ENCODE assay signal across 9 mouse cellular contexts in genomic region chr12:84038691-84039111, GRCm38 (mm10). TPM values are rescaled to one million over a fixed set of nuclear protein-coding genes. Genes with fewer than 3 reads are reported as not detected.
DNase-seq lines count a peak whose midpoint lies in the region; ATAC-seq and TF ChIP-seq lines count a peak whose summit lies in the region.
"Not testable (repeated sequence)": the region's sequence is repeated elsewhere in the genome, so short reads cannot be mapped to it uniquely, and the experiment has no call there.
"Had no signal": no experiment of that assay in that cellular context is flagged by ENCODE, and none has a peak within 500 bp of the region (broad histone marks: within the 10 kb centered on the region; RNA-seq: fewer than 3 reads in every experiment).

Gm49366 (plus strand) TSS chr12:84038935.

- not testable (repeated sequence) for H3K4me1 ChIP-seq in MEL (ENCODE audit: control insufficient read depth in 1 of 2, insufficient read depth in 2 of 2, low read length in 2 of 2); forebrain, postnatal 0 days (ENCODE audit: insufficient read depth); hindbrain, embryonic 10.5 days (replicated peaks); liver, embryonic 14.5 days (replicated peaks; ENCODE audit: control insufficient read depth in 2 of 2, insufficient read depth in 2 of 2, low read length in 1 of 2); midbrain, embryonic 16.5 days (ENCODE audit: control insufficient read depth, insufficient read depth, low read length); stomach, postnatal 0 days (replicated peaks; ENCODE audit: control insufficient read depth, insufficient read depth)

- WGBS in forebrain, postnatal 0 days = 5% methylated on average over 38 of the region's 39 CpGs
- 2% methylated on average over 39 of the region's 39 CpGs for WGBS in hindbrain, embryonic 10.5 days
- 4% methylated on average over 38 of the region's 39 CpGs for WGBS in liver, embryonic 14.5 days (ENCODE audit: insufficient replicate concordance)
- whole genome bisulfite sequencing in midbrain, embryonic 16.5 days = 2% methylated on average over 36 of the region's 39 CpGs
- WGBS in stomach, postnatal 0 days = 2% methylated on average over 39 of the region's 39 CpGs

- H3K79me2 ChIP-seq in MEL (ENCODE audit: control insufficient read depth, insufficient read depth, low read length, poor library complexity) = not testable (repeated sequence)

- not testable (repeated sequence) for H3K27ac ChIP-seq in MEL (ENCODE audit: control insufficient read depth, low read depth, low read length); forebrain, postnatal 0 days (ENCODE audit: low read depth, low read length); liver, embryonic 14.5 days; midbrain, embryonic 16.5 days (ENCODE audit: low read length); stomach, postnatal 0 days (replicated peaks)
- peak within 1 kb of the TSS; percentile 73 for H3K27ac ChIP-seq in hindbrain, embryonic 10.5 days

- not testable (repeated sequence) for DNase-seq in MEL (ENCODE audit: low read depth, low spot score); liver, embryonic 14.5 days (ENCODE audit: low read depth in 3 of 3, low spot score in 3 of 3)
- peak; percentile 69 to 78 for DNase-seq in cerebellum, postnatal 10 days
- peak; percentile 43 for DNase-seq in forebrain, postnatal 0 days
- peak; percentile 25 for DNase-seq in hindbrain, embryonic 10.5 days (ENCODE audit: low spot score)
- DNase-seq in kidney, postnatal 25 days = peak; percentile 63 to 88
- DNase-seq in stomach, postnatal 0 days (ENCODE audit: low spot score) = peak; percentile 41

- H3K36me3 ChIP-seq in MEL (ENCODE audit: control insufficient read depth in 1 of 2, insufficient read depth in 2 of 2, low read length in 2 of 2); forebrain, postnatal 0 days (ENCODE audit: insufficient read depth); hindbrain, embryonic 10.5 days; liver, embryonic 14.5 days (replicated peaks; ENCODE audit: control insufficient read depth, insufficient read depth, low read depth); midbrain, embryonic 16.5 days (ENCODE audit: control insufficient read depth, insufficient read depth, low read length); stomach, postnatal 0 days (ENCODE audit: control insufficient read depth, insufficient read depth, low read length): not testable (repeated sequence)

- peak within 1 kb of the TSS; percentile 64 for H3K4me2 ChIP-seq in forebrain, postnatal 0 days (ENCODE audit: low read depth)
- H3K4me2 ChIP-seq in liver, embryonic 14.5 days (ENCODE audit: low read depth) = peak within 1 kb of the TSS; percentile 47
- H3K4me2 ChIP-seq in midbrain, embryonic 16.5 days (ENCODE audit: low read length) = peak within 1 kb of the TSS; percentile 63
- peak within 1 kb of the TSS; percentile 62 for H3K4me2 ChIP-seq in stomach, postnatal 0 days (replicated peaks; ENCODE audit: low read depth)

- not testable (repeated sequence) for TF ChIP-seq RAD21 in MEL (IDR thresholded peaks at IDR 0.05; ENCODE audit: low read depth, low read length)

- TF ChIP-seq CTCF in MEL (IDR thresholded peaks at IDR 0.05 in 2 of 3, conservative IDR thresholded peaks at IDR 0.05 in 1 of 3; ENCODE audit: control insufficient read depth in 1 of 3, insufficient read depth in 1 of 3, low read depth in 2 of 3, low read length in 3 of 3, poor library complexity in 1 of 3, severe bottlenecking in 1 of 3); forebrain, postnatal 0 days (IDR thresholded peaks at IDR 0.05; ENCODE audit: low read depth); liver, embryonic 14.5 days (IDR thresholded peaks at IDR 0.05; ENCODE audit: low read depth); stomach, postnatal 0 days (IDR thresholded peaks at IDR 0.05; ENCODE audit: low read depth): not testable (repeated sequence)

- H3K9me3 ChIP-seq in MEL (replicated peaks; ENCODE audit: insufficient read depth, low read length); forebrain, postnatal 0 days (ENCODE audit: low read length); liver, embryonic 14.5 days (ENCODE audit: control insufficient read depth, low read length); midbrain, embryonic 16.5 days (replicated peaks; ENCODE audit: control insufficient read depth, low read length, poor library complexity, severe bottlenecking); stomach, postnatal 0 days (ENCODE audit: control insufficient read depth, low read length): not testable (repeated sequence)
- peaks cover 13% of the 10 kb centered on the region; the same call in 1 of the 2 replicates for H3K9me3 ChIP-seq in hindbrain, embryonic 10.5 days

- TF ChIP-seq POLR2A in MEL (IDR thresholded peaks at IDR 0.05; ENCODE audit: control insufficient read depth in 1 of 2, insufficient read depth in 1 of 2, low read depth in 1 of 2, low read length in 2 of 2, poor library complexity in 1 of 2) = not testable (repeated sequence)

- peak within 1 kb of the TSS; percentile 35 to 55; a peak in 3 of 4 replicates for H3K4me3 ChIP-seq in MEL (ENCODE audit: control insufficient read depth in 1 of 2, insufficient read depth in 1 of 2, low read depth in 2 of 2, low read length in 2 of 2)
- peak within 1 kb of the TSS; percentile 45 for H3K4me3 ChIP-seq in forebrain, postnatal 0 days (ENCODE audit: low read depth, low read length)
- peak within 1 kb of the TSS; percentile 53 for H3K4me3 ChIP-seq in hindbrain, embryonic 10.5 days
- peak within 1 kb of the TSS; percentile 40 to 58 for H3K4me3 ChIP-seq in liver, embryonic 14.5 days (ENCODE audit: insufficient read depth in 1 of 2, low read depth in 2 of 2, low read length in 2 of 2)
- H3K4me3 ChIP-seq in midbrain, embryonic 16.5 days (ENCODE audit: low read depth, low read length) = peak within 1 kb of the TSS; percentile 47
- H3K4me3 ChIP-seq in stomach, postnatal 0 days (ENCODE audit: low read depth, low read length) = peak within 1 kb of the TSS; percentile 43

- peak; percentile 71; the same call in 1 of the 2 replicates for ATAC-seq in forebrain, postnatal 0 days
- peak; percentile 63; the same call in 1 of the 2 replicates for ATAC-seq in liver, embryonic 14.5 days (ENCODE audit: insufficient read depth)
- peak; percentile 68 for ATAC-seq in midbrain, embryonic 16.5 days
- peak; percentile 59 for ATAC-seq in stomach, postnatal 0 days (ENCODE audit: low FRiP score, low TSS enrichment)

- not testable (repeated sequence) for H3K27me3 ChIP-seq in MEL (ENCODE audit: control insufficient read depth in 1 of 2, insufficient read depth in 2 of 2, low read length in 2 of 2); forebrain, postnatal 0 days (ENCODE audit: insufficient read depth, low read length); liver, embryonic 14.5 days (ENCODE audit: control insufficient read depth, insufficient read depth, low read length); midbrain, embryonic 16.5 days (ENCODE audit: control insufficient read depth, insufficient read depth, low read depth, low read length); stomach, postnatal 0 days (ENCODE audit: control insufficient read depth, insufficient read depth, low read length)
- H3K27me3 ChIP-seq in hindbrain, embryonic 10.5 days (ENCODE audit: insufficient read depth, poor library complexity, severe bottlenecking) = peaks cover 10% of the 10 kb centered on the region

- peak within 1 kb of the TSS; percentile 64 for H3K9ac ChIP-seq in MEL (ENCODE audit: control insufficient read depth, low read depth, low read length, poor library complexity, severe bottlenecking)
- H3K9ac ChIP-seq in forebrain, postnatal 0 days = peak within 1 kb of the TSS; percentile 53
- not testable (repeated sequence) for H3K9ac ChIP-seq in liver, embryonic 14.5 days (replicated peaks)
- peak within 1 kb of the TSS; percentile 63 for H3K9ac ChIP-seq in midbrain, embryonic 16.5 days (ENCODE audit: low read depth, low read length)
- peak within 1 kb of the TSS; percentile 59 for H3K9ac ChIP-seq in stomach, postnatal 0 days (ENCODE audit: low read length)

- TF ChIP-seq EP300 in MEL (IDR thresholded peaks at IDR 0.05; ENCODE audit: low read depth in 1 of 2, low read length in 2 of 2); liver, embryonic 14.5 days (IDR thresholded peaks at IDR 0.05; ENCODE audit: low read depth); stomach, postnatal 0 days (optimal IDR thresholded peaks at IDR 0.05): not testable (repeated sequence)

RNA-seq across cellular contexts. Expression of gene Gm49366, which starts in this region (rescaled TPM):
- not detected in 2 replicates for total RNA-seq in MEL (2012; rRNA removed)
- polyA plus RNA-seq in MEL (2012; ENCODE audit: insufficient read depth in 1 of 2, insufficient read length in 2 of 2, low read depth in 1 of 2, low replicate concordance in 2 of 2, missing spikeins in 1 of 2) = not detected
- total RNA-seq in forebrain, postnatal 0 days (2014; rRNA removed) = not detected in 2 replicates
- polyA plus RNA-seq in forebrain, postnatal 0 days (2015; fragmentation: Nextera tagmentation; extraction: Ambion mirVana) = not detected in 2 replicates
- not detected in 2 replicates for polyA plus RNA-seq in hindbrain, embryonic 10.5 days (2016; fragmentation: Nextera tagmentation; extraction: Ambion mirVana)
- polyA plus RNA-seq in liver, embryonic 14.5 days (2012; rRNA removed) = not detected in 2 replicates
- not detected in 2 replicates for polyA plus RNA-seq in liver, embryonic 14.5 days (2014; fragmentation: Nextera tagmentation; extraction: Ambion mirVana)
- polyA plus RNA-seq in midbrain, embryonic 16.5 days (2015; fragmentation: Nextera tagmentation; extraction: Ambion mirVana) = not detected in 2 replicates
- not detected in 2 replicates for polyA plus RNA-seq in stomach, postnatal 0 days (2015; fragmentation: Nextera tagmentation; extraction: Ambion mirVana)
- total RNA-seq: G1E had no signal
- polyA plus RNA-seq: G1E had no signal

Comparison
In these comparisons a context has a peak if more than half of its experiments do, and no peak if none do; other contexts are left out.
1. Peak in DNase-seq, ATAC-seq, H3K4me3 ChIP-seq, H3K9ac ChIP-seq and H3K4me2 ChIP-seq in forebrain, postnatal 0 days; RNA of the gene not detected or under 1 TPM.
2. Peak in DNase-seq, H3K4me3 ChIP-seq and H3K27ac ChIP-seq in hindbrain, embryonic 10.5 days; RNA of the gene not detected or under 1 TPM.
3. Peak in ATAC-seq, H3K4me3 ChIP-seq and H3K4me2 ChIP-seq in liver, embryonic 14.5 days; RNA of the gene not detected or under 1 TPM.
4. Peak in ATAC-seq, H3K4me3 ChIP-seq, H3K9ac ChIP-seq and H3K4me2 ChIP-seq in midbrain, embryonic 16.5 days; RNA of the gene not detected or under 1 TPM.
5. Peak in DNase-seq, ATAC-seq, H3K4me3 ChIP-seq, H3K9ac ChIP-seq and H3K4me2 ChIP-seq in stomach, postnatal 0 days; RNA of the gene not detected or under 1 TPM.